Mouse (Mus musculus) intestine, postnatal 0 days (tissue): Measurements from ENCODE around the gene Cetn4. TPM values are rescaled to one million over a fixed set of nuclear protein-coding genes. Genes with fewer than 3 reads are reported as not detected.

Experiments
- ATAC-seq: fragments of 200-750 bp; cut with Nextera tagmentation; 2 replicates; pipeline ENCODE4 v1.8.0; 2017; ENCODE audit warnings: mild to moderate bottlenecking, moderate TSS enrichment, moderate library complexity
- H3K27ac ChIP-seq: fragments of 300-500 bp; sonication (generic); 2 replicates; pipeline ENCODE4 v1.5.1; 2014; ENCODE audit warnings: mild to moderate bottlenecking, low read depth, low read length, moderate library complexity
- H3K27me3 ChIP-seq: fragments of 300-500 bp; sonication (generic); replicated peaks from 2 replicates; pipeline ENCODE4 v1.6.1; 2014; ENCODE audit warnings: low read length, mixed read lengths; ENCODE audit not compliant: control insufficient read depth, insufficient read depth
- H3K36me3 ChIP-seq: fragments of 300-500 bp; sonication (generic); 2 replicates; pipeline ENCODE4 v1.6.1; 2014; ENCODE audit warnings: mild to moderate bottlenecking, moderate library complexity; ENCODE audit not compliant: control insufficient read depth, insufficient read depth
- H3K4me1 ChIP-seq: fragments of 300-500 bp; sonication (generic); replicated peaks from 2 replicates; pipeline ENCODE4 v1.6.1; 2014; ENCODE audit warnings: antibody characterized with exemption, low read length, mixed read lengths; ENCODE audit not compliant: control insufficient read depth, insufficient read depth
- H3K4me2 ChIP-seq: fragments of 300-500 bp; sonication (generic); replicated peaks from 2 replicates; pipeline ENCODE4 v1.6.1; 2014; ENCODE audit warnings: low read depth, mild to moderate bottlenecking, moderate library complexity
- H3K4me3 ChIP-seq: fragments of 300-500 bp; sonication (generic); 2 replicates; pipeline ENCODE4 v1.5.1; 2014; ENCODE audit warnings: low read depth, low read length
- H3K9ac ChIP-seq: fragments of 300-500 bp; sonication (generic); 2 replicates; pipeline ENCODE4 v1.6.1; 2014; ENCODE audit warnings: mild to moderate bottlenecking, low read depth, low read length
- H3K9me3 ChIP-seq: fragments of 300-500 bp; sonication (generic); 2 replicates; pipeline ENCODE4 v1.6.1; 2016; ENCODE audit warnings: mixed run types; ENCODE audit not compliant: control insufficient read depth
- CTCF ChIP-seq: sonication (generic); IDR thresholded peaks from 2 replicates; pipeline ENCODE4 v1.5.1; 2016; ENCODE audit warnings: low read depth, mild to moderate bottlenecking, control low read depth, antibody characterized with exemption, moderate library complexity
- WGBS: fragments of 180-500 bp; shearing (Covaris S2); extraction: QIAGEN DNeasy Blood & Tissue Kit; methylation state at CpG from one replicate; pipeline ENCODE4 v1.1.7; 2014; 5-methylcytosine and 5-hydroxymethylcytosine counted together
- polyA plus RNA-seq: library from polyadenylated mRNA; unstranded; fragments of >200 nt; fragmentation: Nextera tagmentation; extraction: Ambion mirVana; gene quantifications from 2 replicates; pipeline ENCODE4 v1.2.1, GENCODE M21; 2015

Gene Cetn4
- polyA plus RNA-seq, 1 experiment from 2014 or later, result 1.0 TPM

- no peaks in the 10 kb centered on the region for H3K9me3 ChIP-seq
- no peak overlapping the region for H3K27ac ChIP-seq
- ATAC-seq, result no peak
- H3K36me3 ChIP-seq, result no peaks in the 10 kb centered on the region
- TF ChIP-seq CTCF, result no peak
- WGBS, result 87% methylated on average over 1 of the region's 1 CpGs
- no peaks in the 10 kb centered on the region for H3K4me1 ChIP-seq
- no peak overlapping the region for H3K4me3 ChIP-seq
- H3K4me2 ChIP-seq, result no peak overlapping the region
- no peak overlapping the region for H3K9ac ChIP-seq
- H3K27me3 ChIP-seq, result no peaks in the 10 kb centered on the region
These were observed 32.3 kb downstream of the Cetn4 start for GRCm38 (mm10) chr3:37280221-37280620.

DNA sequence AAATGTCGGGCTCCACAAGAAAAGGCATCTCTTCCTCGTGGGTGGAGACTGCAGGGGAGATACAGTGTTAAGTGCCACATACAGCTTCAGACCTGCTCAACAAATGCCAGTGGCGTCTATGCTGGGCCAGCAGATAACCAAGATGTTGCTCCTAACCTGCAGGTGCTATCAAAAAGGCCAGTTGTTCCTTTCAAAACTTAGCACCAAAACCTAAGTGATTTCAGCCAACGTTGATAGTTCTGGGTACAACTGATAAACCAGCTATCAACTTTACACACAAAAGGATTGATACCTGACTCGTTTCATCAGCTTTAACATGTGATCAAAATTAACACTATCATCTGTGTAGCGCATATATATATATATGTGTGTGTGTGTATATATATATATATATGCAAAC is 37.8 kb downstream of the Cetn4 start:
- Histone ChIP-seq H3K27me3 (no peaks in the 10 kb centered on the region), H3K9ac (no peak overlapping the region), H3K4me1 (no peaks in the 10 kb centered on the region), H3K36me3 (no peaks in the 10 kb centered on the region), H3K9me3 (no peaks in the 10 kb centered on the region), H3K27ac (no peak overlapping the region), H3K4me2 (no peak overlapping the region), H3K4me3 (no peak overlapping the region)
- 74% methylated on average over 6 of the region's 6 CpGs for WGBS
- no peak for TF ChIP-seq CTCF
- no peak for ATAC-seq

DNA sequence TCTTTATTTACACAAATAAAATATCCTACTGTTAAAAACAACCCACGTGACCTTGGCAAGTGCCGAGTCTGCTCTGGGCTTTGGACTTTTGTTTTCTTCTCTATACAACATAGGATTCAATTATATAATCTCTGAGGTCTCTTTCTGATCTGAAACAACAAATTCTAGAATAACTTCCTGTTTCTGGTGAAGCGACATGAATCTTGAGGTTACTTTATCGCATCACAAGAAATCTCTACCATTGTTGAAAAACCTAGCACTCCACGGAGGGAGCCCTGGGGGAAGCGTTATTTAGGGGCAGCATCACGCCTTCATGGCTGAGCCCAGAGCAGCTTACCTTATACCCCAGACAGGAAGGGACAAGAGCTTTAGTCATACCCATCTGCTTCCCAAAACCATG is 39.4 kb downstream of the Cetn4 start:
- Histone ChIP-seq H3K4me3 (no peak overlapping the region), H3K36me3 (no peaks in the 10 kb centered on the region), H3K27ac (no peak overlapping the region), H3K9ac (no peak overlapping the region), H3K4me2 (no peak overlapping the region), H3K4me1 (no peaks in the 10 kb centered on the region), H3K9me3 (no peaks in the 10 kb centered on the region), H3K27me3 (no peaks in the 10 kb centered on the region)
- WGBS, result 78% methylated on average over 7 of the region's 7 CpGs
- ATAC-seq, result no peak
- no peak for TF ChIP-seq CTCF

DNA sequence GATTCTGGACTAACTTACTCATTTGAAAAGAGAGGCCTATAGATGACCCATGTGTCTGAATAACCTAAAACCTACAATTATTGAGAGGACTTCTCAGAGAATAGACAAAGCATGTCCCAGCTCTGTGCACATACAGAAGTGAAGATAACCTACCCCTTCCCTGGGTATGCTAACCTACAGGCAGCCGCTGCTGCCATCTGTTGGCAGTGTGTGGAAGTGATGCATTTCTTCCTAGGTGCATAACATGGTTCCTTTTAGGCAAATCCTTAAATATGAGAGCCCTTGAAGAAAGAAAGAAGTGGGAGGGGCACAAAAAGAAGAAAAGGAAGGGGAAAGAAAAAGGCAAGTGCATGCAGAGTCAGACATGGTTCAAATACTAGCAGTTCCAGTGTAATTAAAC is 41.3 kb downstream of the Cetn4 start:
- peak; percentile 83 for TF ChIP-seq CTCF
- Histone ChIP-seq H3K27me3 (no peaks in the 10 kb centered on the region), H3K9me3 (no peaks in the 10 kb centered on the region), H3K4me3 (no peak overlapping the region), H3K4me2 (no peak overlapping the region), H3K27ac (no peak overlapping the region), H3K4me1 (no peaks in the 10 kb centered on the region), H3K9ac (no peak overlapping the region), H3K36me3 (no peaks in the 10 kb centered on the region)
- WGBS, result 3% methylated on average over 1 of the region's 1 CpGs
- no peak for ATAC-seq

DNA sequence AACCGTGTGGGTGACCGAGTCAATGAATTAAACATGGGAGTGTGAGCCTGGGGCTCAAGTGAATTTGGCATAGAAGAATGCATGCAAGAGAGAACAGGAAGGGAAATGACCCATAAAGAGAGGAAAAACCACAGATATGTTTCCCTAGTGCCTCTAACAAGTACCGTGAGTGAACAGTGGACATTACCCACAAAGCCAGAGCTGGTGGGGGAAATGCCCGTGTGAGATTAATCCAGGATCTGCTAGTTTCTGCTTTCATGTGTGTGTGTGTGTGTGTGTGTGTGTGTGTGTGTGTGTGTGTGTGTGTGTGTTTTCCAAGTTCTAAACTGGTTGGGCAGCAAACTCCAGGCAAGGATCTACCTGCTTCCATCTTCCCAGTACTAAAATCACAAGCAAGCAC is 42.6 kb downstream of the Cetn4 start:
- ATAC-seq, result no peak
- TF ChIP-seq CTCF, result no peak
- H3K9ac ChIP-seq, result no peak overlapping the region

GRCm38 (mm10) chr3:37268338-37268737 is 44.2 kb downstream of the Cetn4 start:
- 89% methylated on average over 11 of the region's 11 CpGs for WGBS
- no peak overlapping the region for H3K4me2 ChIP-seq
- no peak overlapping the region for H3K9ac ChIP-seq
- no peaks in the 10 kb centered on the region for H3K36me3 ChIP-seq
- no peaks in the 10 kb centered on the region for H3K9me3 ChIP-seq
- no peak overlapping the region for H3K4me3 ChIP-seq
- H3K27me3 ChIP-seq, result no peaks in the 10 kb centered on the region; the same call in 1 of the 2 replicates
- ATAC-seq, result no peak
- H3K4me1 ChIP-seq, result no peaks in the 10 kb centered on the region
- no peak for TF ChIP-seq CTCF
- no peak overlapping the region for H3K27ac ChIP-seq

More for the DNA sequence above, 42.6 kb downstream of the Cetn4 start:
- Histone ChIP-seq H3K27me3 (no peaks in the 10 kb centered on the region; the same call in 1 of the 2 replicates), H3K4me2 (no peak overlapping the region), H3K4me3 (no peak overlapping the region), H3K36me3 (no peaks in the 10 kb centered on the region), H3K27ac (no peak overlapping the region), H3K4me1 (no peaks in the 10 kb centered on the region), H3K9me3 (no peaks in the 10 kb centered on the region)
- 82% methylated on average over 4 of the region's 4 CpGs for WGBS
